Mouse (Mus musculus) ES-E14 (cell line): ENCODE measurements at regions not wholly inside any gene's neighbourhood (a gene's known extent, or its start where the extent isn't known, plus 50 kb on each side); places are given as distances from the start of the nearest gene placed in this dataset.

Experiments used
- HCFC1 ChIP-seq: IDR thresholded peaks from 2 replicates; pipeline ENCODE4 v1.6.1; 2012; ENCODE audit warnings: low read length, inconsistent platforms, borderline replicate concordance; ENCODE audit not compliant: insufficient read depth
- MAFK ChIP-seq: IDR thresholded peaks from 2 replicates; pipeline ENCODE4 v1.6.1; 2014; ENCODE audit warnings: mild to moderate bottlenecking, low read depth, low read length, inconsistent platforms; ENCODE audit not compliant: insufficient read depth
- ZC3H11A ChIP-seq: IDR thresholded peaks from 2 replicates; pipeline ENCODE4 v1.6.1; 2012; ENCODE audit warnings: low read depth, mild to moderate bottlenecking, inconsistent platforms, low read length, borderline replicate concordance
- ZNF384 ChIP-seq: IDR thresholded peaks from 2 replicates; pipeline ENCODE4 v1.6.1; 2012; ENCODE audit warnings: low read depth, low read length, inconsistent platforms

GRCm38 (mm10) chr5:148633999-148634398, 81.4 kb upstream of the Ubl3 start:
- TF ChIP-seq ZNF384 (no peak), ZC3H11A (no peak), MAFK (no peak), HCFC1 (no peak)
